Mouse (Mus musculus) forebrain, embryonic 14.5 days (tissue): ENCODE data around the gene Vps11. TPM values are rescaled to one million over a fixed set of nuclear protein-coding genes. Genes with fewer than 3 reads are reported as not detected.

Experiments
- ATAC-seq: fragments of 200-750 bp; cut with Nextera tagmentation; 2 replicates; pipeline ENCODE4 v1.8.0; 2017; ENCODE audit warnings: mild to moderate bottlenecking, moderate library complexity
- DNase-seq: peaks from one replicate; pipeline ENCODE4 v3.0.0-alpha.2; 2015; ENCODE audit warnings: low spot score
- H3K27ac ChIP-seq: fragments of 300-500 bp; sonication (generic); 2 replicates; pipeline ENCODE4 v1.5.1; 2014; ENCODE audit warnings: low read depth, mild to moderate bottlenecking, control low read depth, low read length, moderate library complexity
- H3K27me3 ChIP-seq: fragments of 300-500 bp; sonication (generic); replicated peaks from 2 replicates; pipeline ENCODE4 v1.6.1; 2014; ENCODE audit warnings: low read length, control low read depth, mixed read lengths; ENCODE audit not compliant: control insufficient read depth, insufficient read depth
- H3K36me3 ChIP-seq: fragments of 300-500 bp; sonication (generic); 2 replicates; pipeline ENCODE4 v1.6.1; 2014; ENCODE audit warnings: low read length, control low read depth; ENCODE audit not compliant: control insufficient read depth, insufficient read depth
- H3K4me1 ChIP-seq: fragments of 300-500 bp; sonication (generic); 2 replicates; pipeline ENCODE4 v1.6.1; 2014; ENCODE audit warnings: antibody characterized with exemption, low read length, control low read depth; ENCODE audit not compliant: control insufficient read depth, insufficient read depth
- H3K4me2 ChIP-seq: fragments of 300-500 bp; sonication (generic); 2 replicates; pipeline ENCODE4 v1.6.1; 2014; ENCODE audit warnings: mild to moderate bottlenecking, control low read depth, low read length
- H3K4me3 ChIP-seq: fragments of 300-500 bp; sonication (generic); 2 replicates; pipeline ENCODE4 v1.5.1; 2014; ENCODE audit warnings: low read depth, low read length, control low read depth
- H3K9ac ChIP-seq: fragments of 300-500 bp; sonication (generic); 2 replicates; pipeline ENCODE4 v1.6.1; 2014; ENCODE audit warnings: mild to moderate bottlenecking, low read length, control low read depth, moderate library complexity
- H3K9me3 ChIP-seq: fragments of 300-500 bp; sonication (generic); replicated peaks from 2 replicates; pipeline ENCODE4 v1.6.1; 2016; ENCODE audit warnings: low read length, control low read depth, mixed read lengths; ENCODE audit not compliant: control insufficient read depth
- whole genome bisulfite sequencing: fragments of 180-500 bp; shearing (Covaris S2); extraction: QIAGEN DNeasy Blood & Tissue Kit; methylation state at CpG from one replicate; pipeline ENCODE4 v1.1.7; 2014; 5-methylcytosine and 5-hydroxymethylcytosine counted together
- polyA plus RNA-seq: library from polyadenylated mRNA; unstranded; fragments of >200 nt; fragmentation: Nextera tagmentation; extraction: Ambion mirVana; gene quantifications from 2 replicates; pipeline ENCODE4 v1.2.1, GENCODE M21; 2014

Vps11 gene
- polyA plus RNA-seq, 1 experiment from 2014 or later = 33.3 TPM

- Histone ChIP-seq H3K4me1 (peaks cover 12% of the 10 kb centered on the region), H3K9ac (peak within 1 kb of the TSS; percentile 94), H3K4me2 (peak within 1 kb of the TSS; percentile 53), H3K4me3 (peak within 1 kb of the TSS; percentile 83), H3K27me3 (no peaks in the 10 kb centered on the region), H3K9me3 (no peaks in the 10 kb centered on the region), H3K27ac (peak within 1 kb of the TSS; percentile 94), H3K36me3 (peaks cover 57% of the 10 kb centered on the region)
- DNase-seq = peak; percentile 100
- under 1% methylated on average over 89 of the region's 91 CpGs for WGBS
- peak; percentile 97 for ATAC-seq
Measured at GRCm38 (mm10) chr9:44334396-44335330, 26.8 kb downstream of the Vps11 start, which contains the start of gene H2afx. Gene H2afx, plus strand, starts transcription at chr9:44334694.

- no peak for ATAC-seq
- Histone ChIP-seq H3K9me3 (no peaks in the 10 kb centered on the region), H3K9ac (no peak overlapping the region), H3K4me3 (no peak overlapping the region), H3K4me2 (no peak overlapping the region), H3K27me3 (no peaks in the 10 kb centered on the region), H3K27ac (no peak overlapping the region), H3K4me1 (peaks cover 12% of the 10 kb centered on the region), H3K36me3 (peaks cover 52% of the 10 kb centered on the region)
- DNase-seq = no peak
- 95% methylated on average over 13 of the region's 13 CpGs for WGBS
Measured at GRCm38 (mm10) chr9:44332918-44333638, 28.4 kb downstream of the Vps11 start.

GRCm38 (mm10) chr9:44330736-44331135, 30.7 kb downstream of the Vps11 start:
- H3K36me3 ChIP-seq = peaks cover 39% of the 10 kb centered on the region
- 95% methylated on average over 6 of the region's 6 CpGs for WGBS
- ATAC-seq (no peak), DNase-seq (no peak)
- no peak overlapping the region for H3K9ac ChIP-seq
- H3K4me2 ChIP-seq = no peak overlapping the region
- no peaks in the 10 kb centered on the region for H3K9me3 ChIP-seq
- H3K4me3 ChIP-seq = no peak overlapping the region
- H3K27ac ChIP-seq = no peak overlapping the region
- H3K27me3 ChIP-seq = no peaks in the 10 kb centered on the region
- peaks cover 8% of the 10 kb centered on the region for H3K4me1 ChIP-seq

GRCm38 (mm10) chr9:44327926-44328325, 33.5 kb downstream of the Vps11 start:
- no peaks in the 10 kb centered on the region for H3K9me3 ChIP-seq
- H3K27ac ChIP-seq = peak overlapping the region; percentile 48; the same call in 1 of the 2 replicates
- no peaks in the 10 kb centered on the region for H3K27me3 ChIP-seq
- 89% methylated on average over 5 of the region's 5 CpGs for WGBS
- peaks cover 8% of the 10 kb centered on the region for H3K4me1 ChIP-seq
- no peak for ATAC-seq
- H3K36me3 ChIP-seq = peaks cover 28% of the 10 kb centered on the region
- peak overlapping the region; percentile 62 for H3K4me3 ChIP-seq
- DNase-seq = no peak
- H3K9ac ChIP-seq = peak overlapping the region; percentile 77
- peak overlapping the region; percentile 62 for H3K4me2 ChIP-seq

- ATAC-seq (peak; percentile 38), DNase-seq (peak; percentile 46)
- peak overlapping the region; percentile 62 for H3K4me3 ChIP-seq
Measured at GRCm38 (mm10) chr9:44327064-44327711, 34.3 kb downstream of the Vps11 start.

GRCm38 (mm10) chr9:44326371-44327063, 35.0 kb downstream of the Vps11 start:
- under 1% methylated on average over 38 of the region's 38 CpGs for WGBS
- peak; percentile 93 for ATAC-seq

More at GRCm38 (mm10) chr9:44327064-44327711, 34.3 kb downstream of the Vps11 start:
- peaks cover 8% of the 10 kb centered on the region for H3K4me1 ChIP-seq
- H3K4me2 ChIP-seq = peak overlapping the region; percentile 62
- H3K27ac ChIP-seq = peak overlapping the region; percentile 80
- H3K27me3 ChIP-seq = no peaks in the 10 kb centered on the region
- H3K9ac ChIP-seq = peak overlapping the region; percentile 77
- no peaks in the 10 kb centered on the region for H3K9me3 ChIP-seq
- peaks cover 20% of the 10 kb centered on the region for H3K36me3 ChIP-seq
- WGBS = 0% methylated on average over 22 of the region's 22 CpGs

GRCm38 (mm10) chr9:44325768-44326370, 35.6 kb downstream of the Vps11 start, which contains the start of gene Dpagt1:
Gene Dpagt1, plus strand, starts transcription at chr9:44326019.
- 3% methylated on average over 12 of the region's 12 CpGs for WGBS
- Histone ChIP-seq H3K4me3 (peak within 1 kb of the TSS; percentile 62), H3K4me2 (peak within 1 kb of the TSS; percentile 62), H3K27me3 (no peaks in the 10 kb centered on the region), H3K9ac (peak within 1 kb of the TSS; percentile 77), H3K4me1 (peaks cover 9% of the 10 kb centered on the region), H3K27ac (peak within 1 kb of the TSS; percentile 80), H3K36me3 (peaks cover 8% of the 10 kb centered on the region), H3K9me3 (no peaks in the 10 kb centered on the region)
- no peak for DNase-seq
- ATAC-seq = peak; percentile 44

More at GRCm38 (mm10) chr9:44326371-44327063, 35.0 kb downstream of the Vps11 start:
- Histone ChIP-seq H3K4me1 (peaks cover 8% of the 10 kb centered on the region), H3K36me3 (peaks cover 14% of the 10 kb centered on the region), H3K27me3 (no peaks in the 10 kb centered on the region), H3K27ac (peak overlapping the region; percentile 80), H3K9ac (peak overlapping the region; percentile 77), H3K4me2 (peak overlapping the region; percentile 62), H3K9me3 (no peaks in the 10 kb centered on the region), H3K4me3 (peak overlapping the region; percentile 62)
- DNase-seq = peak; percentile 90
